Mouse (Mus musculus): ENCODE measurements around the gene Hs2st1. TPM values are rescaled to one million over a fixed set of nuclear protein-coding genes. Genes with fewer than 3 reads are reported as not detected.
A peak's percentile ranks its signal among the peaks of the same experiment; 100 is the strongest.

The Hs2st1 gene
- total and polyA plus RNA-seq, 2 experiments from 2014 or later, result 14.1 to 57.7 TPM

GRCm38 (mm10) chr3:144480595-144480994, 89.4 kb downstream of the Hs2st1 start:
- no peaks in the 10 kb centered on the region for H3K9me3 ChIP-seq (ENCODE audit: low read length)
- no peak for TF ChIP-seq CTCF (IDR thresholded peaks at IDR 0.05; ENCODE audit: low read depth)
- ATAC-seq (no peak), DNase-seq (no peak)
- no peak overlapping the region for H3K4me3 ChIP-seq (ENCODE audit: low read depth, low read length)
- peaks cover 6% of the 10 kb centered on the region for H3K4me1 ChIP-seq (ENCODE audit: insufficient read depth)
- no peaks in the 10 kb centered on the region for H3K27me3 ChIP-seq (ENCODE audit: insufficient read depth, low read length)
- H3K9ac ChIP-seq, result no peak overlapping the region
- no peak overlapping the region for H3K4me2 ChIP-seq (ENCODE audit: low read depth)
- 83% methylated on average over 5 of the region's 5 CpGs for WGBS
- no peaks in the 10 kb centered on the region for H3K36me3 ChIP-seq (ENCODE audit: insufficient read depth)
- H3K27ac ChIP-seq (ENCODE audit: low read depth, low read length), result no peak overlapping the region

DNA sequence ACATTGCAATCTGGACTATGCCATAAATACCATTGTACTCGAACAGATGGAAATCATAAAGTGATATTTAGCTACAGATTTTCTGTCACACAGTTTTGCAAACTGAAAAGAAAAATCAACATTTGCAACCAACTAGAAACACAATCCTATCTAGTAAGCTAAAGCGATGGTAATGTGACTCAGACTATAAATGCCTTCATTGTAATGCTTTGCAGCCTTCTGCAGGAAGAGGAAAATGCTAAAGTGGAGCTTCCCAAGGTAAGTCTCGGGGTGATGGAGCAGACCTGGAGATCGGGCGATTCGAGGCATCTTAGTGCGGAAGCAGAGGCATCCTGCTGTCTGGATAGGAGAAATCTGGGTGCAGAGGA, 91.6 kb downstream of the Hs2st1 start:
- DNase-seq (no peak), ATAC-seq (peak; percentile 58)
- TF ChIP-seq CTCF (IDR thresholded peaks at IDR 0.05; ENCODE audit: low read depth), result no peak
- H3K9me3 ChIP-seq (ENCODE audit: low read length), result no peaks in the 10 kb centered on the region
- peaks cover 6% of the 10 kb centered on the region for H3K4me1 ChIP-seq (ENCODE audit: insufficient read depth)
- no peaks in the 10 kb centered on the region for H3K27me3 ChIP-seq (ENCODE audit: insufficient read depth, low read length)
- H3K9ac ChIP-seq, result no peak overlapping the region
- H3K4me2 ChIP-seq (ENCODE audit: low read depth), result peak overlapping the region; percentile 24; the same call in 1 of the 2 replicates
- 73% methylated on average over 7 of the region's 7 CpGs for WGBS
- H3K4me3 ChIP-seq (ENCODE audit: low read depth, low read length), result no peak overlapping the region
- H3K27ac ChIP-seq (ENCODE audit: low read depth, low read length), result no peak overlapping the region
- no peaks in the 10 kb centered on the region for H3K36me3 ChIP-seq (ENCODE audit: insufficient read depth)

GRCm38 (mm10) chr3:144477707-144478426, 92.1 kb downstream of the Hs2st1 start:
- ATAC-seq (peak; percentile 96), DNase-seq (peak; percentile 74)
- H3K27me3 ChIP-seq (ENCODE audit: insufficient read depth, low read length), result no peaks in the 10 kb centered on the region
- peaks cover 6% of the 10 kb centered on the region for H3K4me1 ChIP-seq (ENCODE audit: insufficient read depth)
- H3K9ac ChIP-seq, result no peak overlapping the region
- H3K36me3 ChIP-seq (ENCODE audit: insufficient read depth), result no peaks in the 10 kb centered on the region
- H3K4me3 ChIP-seq (ENCODE audit: low read depth, low read length), result no peak overlapping the region
- peak overlapping the region; percentile 21; the same call in 1 of the 2 replicates for H3K27ac ChIP-seq (ENCODE audit: low read depth, low read length)
- H3K9me3 ChIP-seq (ENCODE audit: low read length), result no peaks in the 10 kb centered on the region
- 60% methylated on average over 12 of the region's 12 CpGs for WGBS
- H3K4me2 ChIP-seq (ENCODE audit: low read depth), result peak overlapping the region; percentile 24; the same call in 1 of the 2 replicates
- no peak for TF ChIP-seq CTCF (IDR thresholded peaks at IDR 0.05; ENCODE audit: low read depth)

DNA sequence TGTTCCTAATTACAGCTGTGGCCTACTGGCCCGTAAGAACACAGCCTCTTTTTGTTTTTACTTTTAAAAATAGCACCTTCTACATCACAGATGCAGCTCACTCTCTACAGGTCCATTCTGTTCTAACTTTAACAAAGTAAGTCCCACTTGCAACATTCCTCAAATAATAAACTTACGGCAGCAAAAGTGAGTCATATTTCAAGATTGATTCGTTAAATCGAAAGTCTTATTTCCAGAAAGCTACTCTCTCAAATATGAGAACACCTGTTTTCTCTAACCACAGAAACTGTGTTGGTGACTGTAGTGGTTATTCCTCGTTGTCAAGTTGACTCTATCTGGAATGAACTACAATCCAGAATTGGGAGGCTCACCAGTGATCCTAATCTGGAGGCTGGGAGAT, 94.1 kb downstream of the Hs2st1 start:
- WGBS, result 95% methylated on average over 5 of the region's 5 CpGs

DNA sequence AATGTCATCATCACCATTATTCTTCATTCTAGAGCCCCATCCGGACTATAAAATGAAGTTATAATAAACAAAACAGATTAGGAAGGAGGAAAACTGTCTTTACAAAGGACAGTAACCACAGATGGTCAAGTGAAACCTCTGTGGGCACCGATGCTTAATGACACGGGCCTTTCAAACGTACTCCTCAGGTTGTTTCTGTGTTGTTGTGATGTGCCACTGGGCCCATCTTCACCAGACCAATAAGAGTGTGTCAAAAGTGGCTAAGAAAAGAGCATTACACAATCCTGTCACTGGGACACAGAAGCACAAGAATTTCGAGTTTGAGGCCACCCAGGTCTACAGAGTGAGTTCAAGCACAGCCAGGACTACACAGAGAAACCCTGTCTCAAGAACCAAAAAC, 95.3 kb downstream of the Hs2st1 start:
- Histone ChIP-seq H3K4me2 (ENCODE audit: low read depth) (no peak overlapping the region), H3K4me3 (ENCODE audit: low read depth, low read length) (no peak overlapping the region), H3K27me3 (ENCODE audit: insufficient read depth, low read length) (no peaks in the 10 kb centered on the region), H3K9ac (no peak overlapping the region), H3K9me3 (ENCODE audit: low read length) (no peaks in the 10 kb centered on the region), H3K4me1 (ENCODE audit: insufficient read depth) (peaks cover 6% of the 10 kb centered on the region), H3K27ac (ENCODE audit: low read depth, low read length) (no peak overlapping the region), H3K36me3 (ENCODE audit: insufficient read depth) (no peaks in the 10 kb centered on the region)
- no peak for DNase-seq
- ATAC-seq, result no peak
- no peak for TF ChIP-seq CTCF (IDR thresholded peaks at IDR 0.05; ENCODE audit: low read depth)
- WGBS, result 85% methylated on average over 5 of the region's 5 CpGs

More for the DNA sequence above, 94.1 kb downstream of the Hs2st1 start:
- no peaks in the 10 kb centered on the region for H3K27me3 ChIP-seq (ENCODE audit: insufficient read depth, low read length)
- ATAC-seq, result no peak
- peaks cover 6% of the 10 kb centered on the region for H3K4me1 ChIP-seq (ENCODE audit: insufficient read depth)
- H3K27ac ChIP-seq (ENCODE audit: low read depth, low read length), result no peak overlapping the region
- no peak overlapping the region for H3K9ac ChIP-seq
- TF ChIP-seq CTCF (IDR thresholded peaks at IDR 0.05; ENCODE audit: low read depth), result no peak
- DNase-seq, result no peak
- H3K36me3 ChIP-seq (ENCODE audit: insufficient read depth), result no peaks in the 10 kb centered on the region
- no peaks in the 10 kb centered on the region for H3K9me3 ChIP-seq (ENCODE audit: low read length)
- H3K4me3 ChIP-seq (ENCODE audit: low read depth, low read length), result no peak overlapping the region
- H3K4me2 ChIP-seq (ENCODE audit: low read depth), result no peak overlapping the region

DNA sequence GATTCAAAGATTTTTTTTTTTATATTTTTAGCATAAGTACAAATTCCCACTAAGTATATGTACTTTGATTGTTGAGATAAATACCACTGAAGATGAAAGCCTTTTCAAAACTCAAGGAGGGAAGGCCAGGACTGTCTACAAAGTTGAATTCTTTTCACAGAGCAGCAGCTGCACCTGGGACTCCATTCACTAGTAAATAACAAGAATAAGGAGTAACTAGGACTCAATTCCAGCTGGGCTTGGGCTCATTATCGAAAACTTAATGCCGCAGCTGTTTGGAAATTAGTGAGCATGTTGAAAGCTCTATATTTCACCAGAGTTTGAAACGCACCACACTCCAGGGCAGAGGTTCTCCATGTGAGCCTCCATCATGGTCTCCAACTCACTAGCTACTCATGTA, 98.0 kb downstream of the Hs2st1 start:
- DNase-seq, result peak; percentile 22
- H3K36me3 ChIP-seq (ENCODE audit: insufficient read depth), result no peaks in the 10 kb centered on the region
- WGBS, result 25% methylated on average over 3 of the region's 3 CpGs
- no peak overlapping the region for H3K4me2 ChIP-seq (ENCODE audit: low read depth)
- TF ChIP-seq CTCF (IDR thresholded peaks at IDR 0.05; ENCODE audit: low read depth), result no peak
- no peak overlapping the region for H3K27ac ChIP-seq (ENCODE audit: low read depth, low read length)
- no peaks in the 10 kb centered on the region for H3K27me3 ChIP-seq (ENCODE audit: insufficient read depth, low read length)
- no peak overlapping the region for H3K9ac ChIP-seq
- peak; percentile 63; the same call in 1 of the 2 replicates for ATAC-seq
- no peaks in the 10 kb centered on the region for H3K9me3 ChIP-seq (ENCODE audit: low read length)
- H3K4me3 ChIP-seq (ENCODE audit: low read depth, low read length), result no peak overlapping the region
- H3K4me1 ChIP-seq (ENCODE audit: insufficient read depth), result no peaks in the 10 kb centered on the region

- Histone ChIP-seq H3K4me2 (ENCODE audit: low read depth) (no peak overlapping the region), H3K27me3 (ENCODE audit: insufficient read depth, low read length) (no peaks in the 10 kb centered on the region), H3K36me3 (ENCODE audit: insufficient read depth) (no peaks in the 10 kb centered on the region), H3K4me3 (ENCODE audit: low read depth, low read length) (no peak overlapping the region), H3K9ac (no peak overlapping the region), H3K9me3 (ENCODE audit: low read length) (no peaks in the 10 kb centered on the region), H3K4me1 (ENCODE audit: insufficient read depth) (no peaks in the 10 kb centered on the region), H3K27ac (ENCODE audit: low read depth, low read length) (no peak overlapping the region)
- no peak for TF ChIP-seq CTCF (IDR thresholded peaks at IDR 0.05; ENCODE audit: low read depth)
- DNase-seq (peak; percentile 20), ATAC-seq (peak; percentile 36)
- 48% methylated on average over 14 of the region's 14 CpGs for WGBS
Observed at GRCm38 (mm10) chr3:144470901-144471300, 99.1 kb downstream of the Hs2st1 start.
